Mouse (Mus musculus) forebrain, embryonic 16.5 days (tissue): ENCODE measurements at regions not wholly inside any gene's neighbourhood (a gene's known extent, or its start where the extent isn't known, plus 50 kb on each side); places are given as distances from the start of the nearest gene placed in this dataset.
"Not testable (repeated sequence)": the region's sequence is repeated elsewhere in the genome, so short reads cannot be mapped to it uniquely, and the experiment has no call there.

Experiments used
- ATAC-seq: fragments of 200-750 bp; cut with Nextera tagmentation; 2 replicates; pipeline ENCODE4 v1.8.0; 2017; ENCODE audit warnings: mild to moderate bottlenecking, moderate library complexity
- H3K27ac ChIP-seq: fragments of 300-500 bp; sonication (generic); 2 replicates; pipeline ENCODE4 v1.5.1; 2014; ENCODE audit warnings: low read length, control low read depth
- H3K27me3 ChIP-seq: fragments of 300-500 bp; sonication (generic); replicated peaks from 2 replicates; pipeline ENCODE4 v1.6.1; 2014; ENCODE audit warnings: low read length; ENCODE audit not compliant: control insufficient read depth, insufficient read depth
- H3K36me3 ChIP-seq: fragments of 300-500 bp; sonication (generic); 2 replicates; pipeline ENCODE4 v1.6.1; 2014; ENCODE audit not compliant: control insufficient read depth, insufficient read depth
- H3K4me1 ChIP-seq: fragments of 300-500 bp; sonication (generic); replicated peaks from 2 replicates; pipeline ENCODE4 v1.6.1; 2014; ENCODE audit warnings: low read length; ENCODE audit not compliant: control insufficient read depth, insufficient read depth
- H3K4me2 ChIP-seq: fragments of 300-500 bp; sonication (generic); 2 replicates; pipeline ENCODE4 v1.6.1; 2014; ENCODE audit warnings: mild to moderate bottlenecking, low read length, control low read depth
- H3K4me3 ChIP-seq: fragments of 300-500 bp; sonication (generic); replicated peaks from 2 replicates; pipeline ENCODE4 v1.5.1; 2014; ENCODE audit warnings: mild to moderate bottlenecking, low read length, control low read depth
- H3K9ac ChIP-seq: fragments of 300-500 bp; sonication (generic); replicated peaks from 2 replicates; pipeline ENCODE4 v1.6.1; 2014; ENCODE audit warnings: low read depth, low read length, control low read depth
- H3K9me3 ChIP-seq: fragments of 300-500 bp; sonication (generic); 2 replicates; pipeline ENCODE4 v1.6.1; 2016; ENCODE audit warnings: low read length; ENCODE audit not compliant: control insufficient read depth
- WGBS: fragments of 180-500 bp; shearing (Covaris S2); extraction: QIAGEN DNeasy Blood & Tissue Kit; methylation state at CpG from one replicate; pipeline ENCODE4 v1.1.7; 2014; 5-methylcytosine and 5-hydroxymethylcytosine counted together

DNA sequence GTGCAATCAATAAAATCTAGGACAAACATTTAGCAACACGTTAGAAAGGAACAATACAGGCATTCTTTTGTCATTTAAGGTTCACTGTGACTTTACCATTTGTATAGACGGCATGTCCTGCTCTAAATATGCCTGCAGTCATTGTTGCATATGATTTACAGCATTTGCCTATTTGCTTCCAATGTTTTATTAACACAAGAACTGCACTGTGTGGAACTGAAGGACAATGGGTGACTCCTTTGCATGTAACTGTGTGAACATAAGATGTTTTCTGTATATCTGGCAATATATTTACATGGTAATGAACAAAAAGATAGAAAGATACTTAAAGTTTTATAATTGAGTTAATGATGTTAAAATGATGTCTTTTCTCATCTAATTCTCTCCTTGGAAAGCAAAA lies 57.1 kb downstream of the Pou4f1 start:
- no peaks in the 10 kb centered on the region for H3K36me3 ChIP-seq
- H3K4me2 ChIP-seq, result no peak overlapping the region
- no peaks in the 10 kb centered on the region for H3K9me3 ChIP-seq
- no peak overlapping the region for H3K9ac ChIP-seq
- no peak for ATAC-seq
- no peak overlapping the region for H3K4me3 ChIP-seq
- H3K4me1 ChIP-seq, result 0 out of 2 replicates have a peak, but pooled peaks cover 2% of the 10 kb centered on the region
- H3K27me3 ChIP-seq, result no peaks in the 10 kb centered on the region
- no peak overlapping the region for H3K27ac ChIP-seq
- 48% methylated on average over 2 of the region's 2 CpGs for WGBS

DNA sequence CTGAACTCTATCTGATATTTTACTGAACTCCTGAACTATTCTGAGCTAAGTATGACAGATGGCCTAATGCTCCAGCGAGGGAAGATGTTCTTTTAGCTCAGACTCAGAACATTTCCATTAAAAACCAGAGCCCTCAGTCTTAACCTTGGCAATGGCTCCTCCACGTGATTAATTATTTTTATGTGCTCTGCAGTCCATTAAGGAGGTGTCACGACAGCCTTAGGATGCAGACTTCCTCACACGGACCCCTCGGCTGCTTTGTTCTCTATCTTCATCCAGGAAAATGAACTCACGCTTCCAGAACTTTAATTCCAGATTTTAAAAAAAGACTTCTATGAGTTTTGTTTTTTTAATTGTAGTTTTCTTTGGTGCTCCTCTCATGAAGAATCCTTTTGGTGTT lies 57.5 kb downstream of the Pou4f1 start:
- H3K4me3 ChIP-seq, result no peak overlapping the region
- no peaks in the 10 kb centered on the region for H3K9me3 ChIP-seq
- no peak for ATAC-seq
- no peak overlapping the region for H3K9ac ChIP-seq
- no peak overlapping the region for H3K27ac ChIP-seq
- H3K4me2 ChIP-seq, result no peak overlapping the region
- no peaks in the 10 kb centered on the region for H3K36me3 ChIP-seq
- 46% methylated on average over 6 of the region's 6 CpGs for WGBS
- no peaks in the 10 kb centered on the region for H3K27me3 ChIP-seq
- H3K4me1 ChIP-seq, result 0 out of 2 replicates have a peak, but pooled peaks cover 2% of the 10 kb centered on the region

- Histone ChIP-seq H3K9me3 (no peaks in the 10 kb centered on the region), H3K9ac (no peak overlapping the region), H3K4me1 (0 out of 2 replicates have a peak, but pooled peaks cover 2% of the 10 kb centered on the region), H3K36me3 (no peaks in the 10 kb centered on the region), H3K27ac (no peak overlapping the region), H3K27me3 (no peaks in the 10 kb centered on the region), H3K4me3 (no peak overlapping the region), H3K4me2 (no peak overlapping the region)
- ATAC-seq, result no peak
- WGBS, result 43% methylated on average over 3 of the region's 3 CpGs
These were observed 61.7 kb downstream of the Pou4f1 start for GRCm38 (mm10) chr14:104406062-104406461.

- 60% methylated on average over 8 of the region's 8 CpGs for WGBS
- Histone ChIP-seq H3K9ac (no peak overlapping the region), H3K27me3 (no peaks in the 10 kb centered on the region), H3K4me1 (no peaks in the 10 kb centered on the region), H3K4me3 (no peak overlapping the region), H3K27ac (no peak overlapping the region), H3K4me2 (no peak overlapping the region), H3K36me3 (no peaks in the 10 kb centered on the region), H3K9me3 (no peaks in the 10 kb centered on the region)
- no peak for ATAC-seq
These were observed 78.3 kb downstream of the Pou4f1 start for GRCm38 (mm10) chr14:104389297-104390071.

- H3K4me3 ChIP-seq, result no peak overlapping the region
- ATAC-seq, result no peak
- H3K4me1 ChIP-seq, result no peaks in the 10 kb centered on the region
- WGBS, result 58% methylated on average over 2 of the region's 2 CpGs
- no peak overlapping the region for H3K27ac ChIP-seq
- H3K9me3 ChIP-seq, result no peaks in the 10 kb centered on the region
- no peak overlapping the region for H3K4me2 ChIP-seq
- H3K9ac ChIP-seq, result no peak overlapping the region
- H3K36me3 ChIP-seq, result no peaks in the 10 kb centered on the region
- no peaks in the 10 kb centered on the region for H3K27me3 ChIP-seq
These were observed 78.9 kb downstream of the Pou4f1 start for GRCm38 (mm10) chr14:104388879-104389278.

DNA sequence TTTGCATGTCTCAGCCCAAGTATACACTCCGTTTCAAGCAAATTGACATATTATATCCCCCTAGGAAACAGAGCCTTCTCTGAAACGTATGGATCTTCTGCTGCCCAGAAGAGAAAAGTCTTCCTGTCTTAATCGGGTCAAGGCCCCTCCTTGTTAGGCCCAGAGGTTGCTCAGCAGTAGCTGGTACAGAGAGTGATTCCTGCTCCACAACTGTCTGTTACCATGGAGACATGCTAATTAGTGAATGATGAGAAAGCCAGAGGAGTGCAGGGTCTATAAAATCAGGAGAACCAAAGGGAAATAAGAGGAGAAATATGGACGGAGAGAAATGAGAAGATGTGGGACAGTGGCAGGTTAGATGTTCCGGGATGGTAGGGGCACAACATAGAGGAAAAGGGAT lies 86.8 kb downstream of the Pou4f1 start:
- H3K9me3 ChIP-seq, result no peaks in the 10 kb centered on the region
- H3K9ac ChIP-seq, result no peak overlapping the region
- no peaks in the 10 kb centered on the region for H3K27me3 ChIP-seq
- ATAC-seq, result peak; percentile 87
- H3K36me3 ChIP-seq, result no peaks in the 10 kb centered on the region
- WGBS, result 40% methylated on average over 5 of the region's 5 CpGs
- no peak overlapping the region for H3K4me2 ChIP-seq
- H3K4me1 ChIP-seq, result 0 out of 2 replicates have a peak, but pooled peaks cover 3% of the 10 kb centered on the region
- no peak overlapping the region for H3K27ac ChIP-seq
- no peak overlapping the region for H3K4me3 ChIP-seq

- Histone ChIP-seq H3K27me3 (no peaks in the 10 kb centered on the region), H3K9me3 (no peaks in the 10 kb centered on the region), H3K9ac (no peak overlapping the region), H3K27ac (no peak overlapping the region), H3K4me2 (no peak overlapping the region), H3K4me3 (no peak overlapping the region), H3K36me3 (no peaks in the 10 kb centered on the region), H3K4me1 (no peaks in the 10 kb centered on the region)
- ATAC-seq, result no peak
- 79% methylated on average over 7 of the region's 7 CpGs for WGBS
These were observed 95.0 kb downstream of the Pou4f1 start for GRCm38 (mm10) chr14:104372776-104373175.

GRCm38 (mm10) chr14:104356636-104357035 lies 111.2 kb downstream of the Pou4f1 start:
- Histone ChIP-seq H3K36me3 (no peaks in the 10 kb centered on the region), H3K4me2 (no peak overlapping the region), H3K9me3 (no peaks in the 10 kb centered on the region), H3K4me3 (no peak overlapping the region), H3K4me1 (no peaks in the 10 kb centered on the region), H3K9ac (no peak overlapping the region), H3K27me3 (no peaks in the 10 kb centered on the region), H3K27ac (no peak overlapping the region)
- no peak for ATAC-seq
- WGBS, result 76% methylated on average over 1 of the region's 1 CpGs

- 91% methylated on average over 15 of the region's 15 CpGs for WGBS
- H3K36me3 ChIP-seq, ATAC-seq: not testable (repeated sequence)
These were observed 131.0 kb downstream of the Pou4f1 start for GRCm38 (mm10) chr14:104336783-104337182.

More at GRCm38 (mm10) chr14:104336783-104337182, 131.0 kb downstream of the Pou4f1 start:
- not testable (repeated sequence) for H3K9ac ChIP-seq, H3K27ac ChIP-seq, H3K4me3 ChIP-seq, H3K4me1 ChIP-seq, H3K4me2 ChIP-seq, H3K9me3 ChIP-seq, H3K27me3 ChIP-seq
